Mouse (Mus musculus) Muller cell, postnatal 12 days (primary cell): ENCODE results near the gene Hacl1.

Experiments
- DNase-seq: peaks from one replicate; pipeline ENCODE4 v3.0.0-alpha.2; 2015; ENCODE audit errors: inconsistent ontology term

Hacl1 gene

GRCm38 (mm10) chr14:31640890-31641505, at the start of gene Hacl1, which contains the start of gene Btd:
TSS of gene Hacl1 (minus strand) at chr14:31641286.
TSS of gene Btd (plus strand) at chr14:31641028.
- peak; percentile 95 for DNase-seq

DNA sequence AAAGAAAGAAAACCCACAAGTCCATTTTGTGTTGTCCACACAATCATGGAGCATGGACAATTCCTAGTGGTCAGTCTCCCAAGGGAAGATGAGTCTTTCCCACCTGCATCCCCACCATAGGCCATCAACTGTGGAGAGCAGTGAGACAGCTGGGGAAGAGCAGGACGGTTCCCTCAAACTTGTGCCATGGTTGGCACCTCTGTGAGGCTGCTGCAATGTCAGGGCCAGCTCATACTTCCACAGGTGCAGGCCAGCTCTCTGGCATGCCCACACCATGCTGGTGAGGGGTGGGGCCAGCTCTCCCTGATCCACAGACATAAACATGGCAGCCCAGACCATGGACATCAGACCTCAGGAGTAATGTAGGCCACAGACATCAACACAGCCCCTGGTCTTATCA, 45.1 kb upstream of the Hacl1 start:
- DNase-seq = no peak

DNA sequence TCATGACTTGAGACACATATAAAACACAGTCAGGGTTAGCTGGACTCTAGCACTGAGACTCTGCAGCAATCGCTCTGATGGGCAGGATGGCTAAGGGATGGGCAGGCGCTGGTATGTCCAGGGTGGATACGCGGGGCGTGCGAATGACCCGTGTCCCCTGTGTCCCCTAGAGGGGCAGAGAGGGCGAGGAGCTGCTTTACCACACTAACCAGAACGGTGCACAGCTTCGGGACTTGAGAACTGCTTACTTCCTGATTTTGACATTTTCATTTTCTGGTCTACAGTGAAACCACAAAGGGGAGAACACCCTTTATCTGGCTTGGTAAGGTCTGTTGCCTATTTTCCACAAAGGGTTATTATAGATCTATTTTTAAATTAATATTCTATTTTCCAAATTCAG, 44.6 kb upstream of the Hacl1 start:
- no peak for DNase-seq

- no peak for DNase-seq
Measured at GRCm38 (mm10) chr14:31684343-31685040, 43.4 kb upstream of the Hacl1 start.

GRCm38 (mm10) chr14:31683610-31684009, 42.5 kb upstream of the Hacl1 start:
- no peak for DNase-seq

GRCm38 (mm10) chr14:31681931-31682555, 41.0 kb upstream of the Hacl1 start:
- DNase-seq = no peak

DNA sequence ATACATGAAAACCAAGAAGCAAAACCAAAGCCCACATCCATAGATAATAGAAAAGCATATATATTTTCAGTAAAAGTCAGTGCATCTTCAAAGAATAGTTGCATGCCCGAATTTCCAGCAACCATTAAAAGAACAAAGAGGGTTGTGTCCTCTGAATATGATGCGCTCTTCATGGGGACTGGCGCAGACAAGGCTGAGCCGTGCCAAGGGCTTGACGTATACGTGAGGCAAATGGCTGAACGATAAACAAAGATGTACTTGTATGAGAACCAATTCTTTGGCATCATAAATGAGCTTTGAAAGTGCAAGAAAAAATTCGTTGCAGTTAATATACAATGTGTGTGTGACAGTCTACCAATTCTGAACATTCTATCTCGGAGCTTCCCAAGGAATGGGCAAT, 40.2 kb upstream of the Hacl1 start:
- DNase-seq = no peak

DNA sequence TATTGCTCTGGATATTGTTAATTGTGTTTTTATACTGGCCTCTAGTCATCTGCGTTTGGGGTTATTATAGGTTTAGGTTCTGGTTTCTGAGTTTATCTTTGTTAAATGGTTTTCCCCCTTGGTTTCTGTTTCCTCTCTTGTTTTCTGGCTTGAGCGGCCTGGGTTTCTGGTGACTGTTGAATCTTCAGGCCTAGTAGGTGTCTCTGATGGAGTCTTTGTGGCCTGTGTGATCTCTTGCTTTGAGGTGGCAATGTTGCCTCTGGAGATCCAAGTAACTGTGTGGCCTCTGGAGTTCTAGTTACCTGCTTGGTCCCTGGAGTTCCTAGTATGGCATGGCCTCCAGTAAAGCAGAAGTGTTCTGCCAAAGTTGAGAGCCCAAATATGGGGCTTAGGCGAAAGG, 39.6 kb upstream of the Hacl1 start:
- no peak for DNase-seq

DNA sequence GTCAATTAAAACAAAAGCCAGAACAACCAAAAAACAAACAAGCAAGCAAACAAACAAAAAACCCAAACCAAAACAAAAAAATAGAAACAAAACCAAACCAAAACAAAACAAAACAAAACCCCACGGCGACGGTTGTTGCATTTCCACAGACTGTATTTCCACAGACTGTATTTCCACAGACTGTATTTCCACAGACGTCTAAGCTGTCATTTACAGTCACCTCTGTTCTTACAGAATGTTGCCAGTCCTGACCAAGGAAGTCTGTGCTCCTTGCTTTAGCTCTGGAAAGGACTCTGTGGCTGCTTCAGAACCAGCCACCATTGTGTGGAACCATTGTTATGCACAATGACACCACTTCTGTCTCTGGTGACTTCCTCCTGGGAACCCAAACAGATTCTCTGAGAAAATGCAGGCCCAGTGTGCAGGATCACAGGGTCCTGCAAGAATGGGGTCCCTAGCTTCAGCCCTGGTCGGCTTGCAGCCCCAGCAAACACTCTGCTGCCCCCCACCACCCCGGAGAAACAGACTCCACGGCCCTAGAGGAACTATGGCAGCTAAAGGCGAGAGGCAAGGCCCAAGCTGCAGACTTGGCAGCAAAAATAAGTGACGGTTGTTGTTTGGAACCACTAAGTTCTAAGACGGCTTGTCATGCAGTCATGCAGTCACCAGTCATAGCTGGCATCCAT, 30.7 kb upstream of the Hacl1 start:
- DNase-seq = no peak

- peak; percentile 99 for DNase-seq
Measured at GRCm38 (mm10) chr14:31669642-31670490, 28.8 kb upstream of the Hacl1 start.

- peak; percentile 96 for DNase-seq
Measured at GRCm38 (mm10) chr14:31669161-31669611, 28.1 kb upstream of the Hacl1 start.

DNA sequence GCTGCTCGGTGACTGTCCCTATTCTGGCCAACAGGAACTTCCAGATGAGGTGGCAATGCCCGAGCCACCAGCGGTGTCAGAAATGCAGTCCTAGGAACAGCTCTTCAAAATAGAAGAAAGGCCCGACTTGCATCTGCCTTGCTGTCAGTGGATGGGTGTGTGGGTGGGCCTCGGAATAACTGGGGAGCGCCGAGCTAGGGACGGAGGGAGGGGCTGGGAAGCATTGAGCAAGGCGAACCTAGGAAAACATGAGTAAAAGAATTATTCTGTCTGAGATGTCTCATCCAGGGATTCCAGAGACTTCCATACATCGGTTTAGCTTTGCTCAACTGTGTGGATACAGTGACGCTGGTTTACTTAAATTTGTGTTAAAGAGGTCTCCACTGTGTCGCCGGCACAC, 27.2 kb upstream of the Hacl1 start:
- DNase-seq = peak; percentile 51

- DNase-seq = no peak
Measured at GRCm38 (mm10) chr14:31667741-31668140, 26.7 kb upstream of the Hacl1 start.

- DNase-seq = no peak
Measured at GRCm38 (mm10) chr14:31666931-31667705, 26.0 kb upstream of the Hacl1 start.

GRCm38 (mm10) chr14:31665566-31665940, 24.5 kb upstream of the Hacl1 start:
- no peak for DNase-seq

- DNase-seq = no peak
Measured at GRCm38 (mm10) chr14:31664903-31665565, 23.9 kb upstream of the Hacl1 start.

GRCm38 (mm10) chr14:31664100-31664902, 23.2 kb upstream of the Hacl1 start:
- peak; percentile 42 for DNase-seq

- DNase-seq = no peak
Measured at GRCm38 (mm10) chr14:31663376-31664099, 22.5 kb upstream of the Hacl1 start.
